Mouse (Mus musculus) kidney, adult 2 months (tissue): ENCODE results near the gene Cfdp1. TPM values are rescaled to one million over a fixed set of nuclear protein-coding genes. Genes with fewer than 3 reads are reported as not detected.
A peak's percentile ranks its signal among the peaks of the same experiment; 100 is the strongest.

Experiments used
- DNase-seq: peaks from one replicate; pipeline ENCODE4 v3.0.0; 2021
- H3K27ac ChIP-seq: fragments of 200-500 bp; 2 replicates; pipeline ENCODE4 v1.5.1; 2012; ENCODE audit warnings: low read depth, low read length, control low read depth, inconsistent platforms; ENCODE audit not compliant: insufficient read depth
- H3K27me3 ChIP-seq: fragments of 200-500 bp; replicated peaks from 2 replicates; pipeline ENCODE4 v1.6.1; 2012; ENCODE audit warnings: mild to moderate bottlenecking, moderate library complexity, low read length, inconsistent platforms; ENCODE audit not compliant: control insufficient read depth, insufficient read depth
- H3K36me3 ChIP-seq: fragments of 200-500 bp; 2 replicates; pipeline ENCODE4 v1.6.1; 2012; ENCODE audit warnings: mild to moderate bottlenecking, moderate library complexity, low read length, inconsistent platforms; ENCODE audit not compliant: control insufficient read depth, insufficient read depth
- H3K4me1 ChIP-seq: fragments of 200-500 bp; 2 replicates; pipeline ENCODE4 v1.6.1; 2011; ENCODE audit warnings: low read length; ENCODE audit not compliant: control insufficient read depth, insufficient read depth
- H3K4me3 ChIP-seq: fragments of 200-500 bp; 2 replicates; pipeline ENCODE4 v1.5.1; 2011; ENCODE audit warnings: mild to moderate bottlenecking, low read depth, low read length, control low read depth; ENCODE audit not compliant: insufficient read depth
- CTCF ChIP-seq: fragments of 200-500 bp; conservative IDR thresholded peaks from 2 replicates; pipeline ENCODE4 v1.5.1; 2011; ENCODE audit warnings: low read depth, mild to moderate bottlenecking, control low read depth, low read length, moderate library complexity, mixed read lengths; ENCODE audit not compliant: insufficient read depth, insufficient read length
- POLR2A ChIP-seq: fragments of 200-500 bp; IDR thresholded peaks from one replicate; pipeline ENCODE4 v1.6.1; 2011; ENCODE audit warnings: low read depth, low read length, control low read depth
- whole genome bisulfite sequencing: fragments of 180-500 bp; shearing (Covaris S2); methylation state at CpG from one replicate; pipeline ENCODE4 v1.1.7; 2018; 5-methylcytosine and 5-hydroxymethylcytosine counted together
- polyA plus RNA-seq: library from polyadenylated mRNA; depleted of rRNA; stranded (reverse); fragments of >200 nt; gene quantifications from 2 replicates; pipeline ENCODE4 v1.2.3, GENCODE M21; 2012

The Cfdp1 gene
- polyA plus RNA-seq, 1 experiment: 12.5 TPM

GRCm38 (mm10) chr8:111889931-111890910, 36.1 kb upstream of the Cfdp1 start:
- Histone ChIP-seq H3K4me3 (no peak overlapping the region), H3K27me3 (no peaks in the 10 kb centered on the region)
- TF ChIP-seq CTCF (no peak), POLR2A (no peak)

DNA sequence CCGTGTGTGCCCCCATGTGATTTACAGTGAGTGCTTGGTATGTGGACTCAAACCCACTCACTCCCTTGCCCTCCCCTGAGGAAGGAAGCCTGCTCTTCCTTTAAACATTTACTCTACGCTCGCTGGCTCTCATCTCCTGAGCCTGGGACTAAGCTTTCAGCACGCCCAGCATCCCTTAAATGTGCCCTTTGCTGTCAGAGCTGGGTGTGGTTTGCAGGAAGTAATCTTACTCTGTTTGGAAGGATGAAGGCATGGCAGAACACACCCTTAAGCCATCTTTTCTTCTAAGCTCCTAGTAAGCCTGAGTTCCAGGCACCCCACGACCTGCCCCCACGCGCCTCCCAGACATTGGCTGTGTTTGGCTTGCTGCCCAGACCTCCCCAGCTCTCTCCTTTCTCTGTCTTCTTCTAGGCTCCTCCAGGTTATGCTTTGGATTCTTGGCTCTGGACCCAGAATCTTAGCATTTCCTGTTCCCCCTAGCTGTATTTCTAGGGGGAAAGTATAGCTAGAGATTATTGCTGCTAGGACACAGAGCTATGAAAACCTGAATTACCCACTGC, 34.1 kb upstream of the Cfdp1 start:
- Histone ChIP-seq H3K4me3 (no peak overlapping the region), H3K27ac (no peak overlapping the region), H3K4me1 (no peaks in the 10 kb centered on the region), H3K36me3 (no peaks in the 10 kb centered on the region), H3K27me3 (no peaks in the 10 kb centered on the region)
- TF ChIP-seq CTCF: no peak
- TF ChIP-seq POLR2A: no peak
- DNase-seq: no peak
- WGBS: 24% methylated on average over 7 of the region's 7 CpGs

More at GRCm38 (mm10) chr8:111889931-111890910, 36.1 kb upstream of the Cfdp1 start:
- Histone ChIP-seq H3K27ac (no peak overlapping the region), H3K4me1 (no peaks in the 10 kb centered on the region), H3K36me3 (no peaks in the 10 kb centered on the region)
- no peak for DNase-seq
- 14% methylated on average over 86 of the region's 86 CpGs for WGBS

DNA sequence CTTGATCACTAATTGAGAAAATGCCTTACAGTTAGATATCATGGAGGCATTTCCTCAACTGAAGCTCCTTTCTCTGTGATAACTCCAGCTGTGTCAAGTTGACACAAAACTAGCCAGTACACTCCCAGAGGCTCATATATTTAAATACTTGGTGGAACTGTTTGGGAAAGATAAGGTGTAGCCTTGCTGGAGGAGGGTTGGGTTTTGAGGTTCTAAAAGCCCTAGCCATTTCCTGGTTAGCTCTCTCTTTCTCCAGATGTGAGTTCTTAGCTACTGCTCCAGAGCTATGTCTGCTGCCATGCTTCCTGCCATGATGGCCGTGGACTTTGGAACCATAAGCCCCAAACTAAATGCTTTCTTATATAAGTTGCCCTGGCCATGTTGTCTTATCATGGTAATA, 33.4 kb upstream of the Cfdp1 start:
- H3K4me1 ChIP-seq: no peaks in the 10 kb centered on the region
- no peak for DNase-seq
- TF ChIP-seq CTCF (no peak), POLR2A (no peak)
- no peak overlapping the region for H3K4me3 ChIP-seq
- WGBS: 80% methylated on average over 1 of the region's 1 CpGs
- H3K36me3 ChIP-seq: no peaks in the 10 kb centered on the region
- H3K27ac ChIP-seq: no peak overlapping the region
- H3K27me3 ChIP-seq: no peaks in the 10 kb centered on the region

GRCm38 (mm10) chr8:111883615-111884014, 29.5 kb upstream of the Cfdp1 start:
- Histone ChIP-seq H3K4me1 (no peaks in the 10 kb centered on the region), H3K27me3 (no peaks in the 10 kb centered on the region), H3K27ac (no peak overlapping the region), H3K4me3 (no peak overlapping the region), H3K36me3 (no peaks in the 10 kb centered on the region)
- WGBS: 92% methylated on average over 4 of the region's 4 CpGs
- TF ChIP-seq POLR2A (no peak), CTCF (no peak)
- no peak for DNase-seq

DNA sequence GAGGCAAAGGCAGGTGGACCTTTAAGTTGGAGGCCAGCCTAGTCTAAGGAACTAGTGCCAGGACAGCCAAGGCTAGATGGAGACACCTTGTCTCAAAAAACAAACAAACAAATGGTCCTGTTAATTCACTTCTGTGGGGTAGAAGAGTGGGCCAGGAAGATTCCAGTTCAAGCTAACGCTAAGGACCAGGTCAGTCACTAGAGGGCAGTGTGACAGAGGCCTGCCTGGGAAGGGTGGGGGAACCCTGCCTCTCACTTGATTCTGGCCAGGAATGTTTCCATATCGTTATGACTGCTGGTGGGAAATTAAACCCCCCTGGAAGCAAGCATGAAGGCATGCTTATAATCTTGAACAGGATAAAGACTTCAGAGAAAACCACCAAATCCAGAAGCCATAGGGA, 27.5 kb upstream of the Cfdp1 start:
- no peak overlapping the region for H3K27ac ChIP-seq
- no peaks in the 10 kb centered on the region for H3K4me1 ChIP-seq
- no peaks in the 10 kb centered on the region for H3K27me3 ChIP-seq
- H3K36me3 ChIP-seq: no peaks in the 10 kb centered on the region
- peak; percentile 50 for DNase-seq
- WGBS: 0% methylated on average over 2 of the region's 2 CpGs
- H3K4me3 ChIP-seq: no peak overlapping the region
- no peak for TF ChIP-seq POLR2A
- TF ChIP-seq CTCF: peak; percentile 91

- Histone ChIP-seq H3K4me3 (no peak overlapping the region), H3K36me3 (no peaks in the 10 kb centered on the region), H3K27ac (no peak overlapping the region), H3K4me1 (no peaks in the 10 kb centered on the region; the same call in 1 of the 2 replicates), H3K27me3 (no peaks in the 10 kb centered on the region)
- no peak for DNase-seq
- TF ChIP-seq POLR2A: no peak
- TF ChIP-seq CTCF: no peak
- WGBS: 74% methylated on average over 9 of the region's 9 CpGs
Measured at GRCm38 (mm10) chr8:111877711-111878110, 23.6 kb upstream of the Cfdp1 start.

DNA sequence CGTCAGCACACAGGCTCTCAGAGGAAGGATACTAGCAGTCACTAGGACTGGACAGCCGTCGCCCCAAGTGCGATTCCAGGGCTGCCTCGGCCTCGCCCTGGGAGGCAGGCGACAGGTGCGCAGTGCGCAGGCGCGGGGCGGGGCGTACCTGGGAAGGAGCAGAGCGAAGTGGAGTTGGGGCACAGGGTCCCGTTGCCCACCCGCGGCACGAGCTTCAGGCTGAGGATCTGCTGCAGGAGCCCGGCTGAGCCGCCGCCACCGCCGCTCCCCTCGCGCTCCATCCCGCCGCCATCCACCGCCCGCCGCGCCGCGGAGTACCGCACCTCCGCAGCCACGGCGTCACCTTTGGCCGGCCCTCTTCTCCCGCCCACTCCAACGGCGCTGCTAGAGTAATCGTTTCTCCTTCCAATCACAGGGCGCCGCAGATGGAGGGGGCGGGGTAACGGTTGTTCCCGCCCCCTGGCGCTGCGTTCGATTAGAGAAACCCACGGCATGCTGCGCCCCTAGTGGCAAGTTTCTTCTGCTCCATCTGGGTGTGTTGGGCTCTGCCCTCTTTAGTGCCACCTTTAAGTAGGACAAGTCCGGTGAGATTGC, 22.4 kb upstream of the Cfdp1 start, which contains the start of gene Tmem170:
Tmem170 (minus strand) TSS at position 396 of the 594 bp plus-strand sequence.
- peak; percentile 99 for DNase-seq
- Histone ChIP-seq H3K27me3 (no peaks in the 10 kb centered on the region), H3K4me1 (no peaks in the 10 kb centered on the region; the same call in 1 of the 2 replicates), H3K27ac (peak within 1 kb of the TSS; percentile 72), H3K36me3 (no peaks in the 10 kb centered on the region), H3K4me3 (peak within 1 kb of the TSS; percentile 67)
- TF ChIP-seq CTCF (peak; percentile 90), POLR2A (peak; percentile 69)
- WGBS: under 1% methylated on average over 53 of the region's 53 CpGs
